Mouse (Mus musculus): ENCODE measurements around the gene Cdk9.

DNA sequence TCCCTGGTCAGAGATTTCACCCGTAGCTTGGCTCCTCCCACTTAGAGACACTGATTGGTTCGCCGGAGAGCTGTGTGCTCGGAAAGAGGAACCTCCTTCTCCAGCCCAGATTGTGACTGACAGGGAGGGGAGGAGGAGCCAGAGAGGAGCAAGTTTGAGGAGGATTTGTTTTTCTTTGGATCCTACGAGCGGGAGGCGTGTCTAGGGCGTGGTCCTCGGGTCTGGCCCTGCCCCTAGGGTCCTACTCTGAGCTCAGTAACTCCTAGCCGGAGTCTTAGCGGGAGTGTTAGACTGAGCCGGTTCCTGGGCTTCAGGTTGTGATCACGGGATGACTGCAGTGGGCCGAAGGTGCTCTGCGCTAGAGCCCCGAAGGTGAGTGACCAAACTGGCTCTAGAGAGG is 14.6 kb upstream of the Cdk9 start:
- no peak for TF ChIP-seq CTCF (IDR thresholded peaks at IDR 0.05; ENCODE audit: control insufficient read depth, insufficient read depth, insufficient read length)
- no peak for TF ChIP-seq USF1 (IDR thresholded peaks at IDR 0.05; ENCODE audit: low read depth)
